8 mouse cellular contexts compared by ENCODE assay signal in the genomic region with DNA sequence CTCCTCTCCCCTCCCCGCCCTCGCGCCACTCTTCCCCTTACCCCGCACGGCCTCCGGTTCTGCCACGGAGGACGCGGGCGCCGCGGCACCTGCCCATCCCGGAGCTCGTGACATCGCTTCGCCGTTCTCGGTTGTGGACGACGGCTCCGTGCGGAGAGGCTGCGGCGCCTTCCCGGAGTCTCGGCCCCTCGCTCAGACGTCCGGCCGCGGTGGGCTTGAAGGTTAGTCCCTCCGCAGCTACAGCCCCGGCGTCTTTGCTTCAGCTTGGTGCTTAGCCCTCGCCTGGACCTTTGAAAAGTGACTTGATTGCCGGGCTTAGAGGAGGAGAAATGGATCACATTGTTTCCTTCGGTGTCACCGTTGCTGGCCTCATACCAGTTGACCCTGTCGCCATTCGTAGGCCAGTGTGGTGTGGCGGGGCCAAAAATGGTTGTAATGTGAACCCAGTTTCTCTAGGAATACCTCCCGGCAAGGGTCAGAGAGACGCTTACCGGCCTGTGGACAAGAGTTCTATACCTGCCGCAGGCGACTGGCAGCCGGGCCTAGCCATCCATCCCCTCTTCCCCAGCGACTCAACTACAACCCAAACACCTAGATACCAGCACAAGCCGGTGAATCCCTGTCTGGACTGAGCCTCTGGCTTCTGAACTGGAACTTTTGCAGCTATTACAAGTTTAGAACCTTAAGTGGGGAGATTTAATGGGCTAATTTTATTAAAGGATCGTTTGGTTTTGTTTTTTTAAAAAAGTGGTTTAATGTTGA. TPM values are rescaled to one million over a fixed set of nuclear protein-coding genes. Genes with fewer than 3 reads are reported as not detected.
DNase-seq lines count a peak whose midpoint lies in the region; ATAC-seq and TF ChIP-seq lines count a peak whose summit lies in the region.

No protein-coding gene starts in this region.

- peak overlapping the region; percentile 98 for H3K27ac ChIP-seq in kidney, embryonic 15.5 days
- H3K27ac ChIP-seq in embryonic facial prominence, embryonic 15.5 days (replicated peaks), result peak overlapping the region; percentile 96
- peak overlapping the region; percentile 95 for H3K27ac ChIP-seq in hindbrain, embryonic 11.5 days (ENCODE audit: low read depth, low read length)
- peak overlapping the region; percentile 97 for H3K27ac ChIP-seq in liver, embryonic 14.5 days
- H3K27ac ChIP-seq in olfactory bulb, adult 2 months (ENCODE audit: insufficient read depth, low read depth, low read length), result no peak overlapping the region

- no peak for DNase-seq in kidney, adult 9 months
- DNase-seq in Muller cell, postnatal 12 days (ENCODE audit: inconsistent ontology term), result peak; percentile 57
- peak; percentile 70 for DNase-seq in hindbrain, embryonic 11.5 days (ENCODE audit: low spot score)
- peak in 1 of 3 experiments; percentile 63 for DNase-seq in liver, embryonic 14.5 days (ENCODE audit: low read depth in 3 of 3, low spot score in 3 of 3)
- DNase-seq in layer of hippocampus, adult 9-10 months (ENCODE audit: low spot score), result no peak

- WGBS in kidney, embryonic 15.5 days, result under 1% methylated on average over 50 of the region's 50 CpGs
- under 1% methylated on average over 50 of the region's 50 CpGs for whole genome bisulfite sequencing in embryonic facial prominence, embryonic 15.5 days
- under 1% methylated on average over 48 of the region's 50 CpGs for WGBS in hindbrain, embryonic 11.5 days
- under 1% methylated on average over 50 of the region's 50 CpGs for WGBS in liver, embryonic 14.5 days (ENCODE audit: insufficient replicate concordance)
- WGBS in olfactory bulb, adult 2 months, result under 1% methylated on average over 50 of the region's 50 CpGs

- no peaks in the 10 kb centered on the region for H3K9me3 ChIP-seq in kidney, embryonic 15.5 days (replicated peaks)
- H3K9me3 ChIP-seq in embryonic facial prominence, embryonic 15.5 days (replicated peaks), result no peaks in the 10 kb centered on the region
- H3K9me3 ChIP-seq in hindbrain, embryonic 11.5 days (ENCODE audit: control insufficient read depth, low read length), result no peaks in the 10 kb centered on the region
- no peaks in the 10 kb centered on the region for H3K9me3 ChIP-seq in liver, embryonic 14.5 days (ENCODE audit: control insufficient read depth, low read length)

- H3K9ac ChIP-seq in kidney, embryonic 15.5 days, result peak overlapping the region; percentile 93
- H3K9ac ChIP-seq in embryonic facial prominence, embryonic 15.5 days, result peak overlapping the region; percentile 79
- H3K9ac ChIP-seq in hindbrain, embryonic 11.5 days (ENCODE audit: low read depth, low read length), result peak overlapping the region; percentile 99
- peak overlapping the region; percentile 99 for H3K9ac ChIP-seq in liver, embryonic 14.5 days (replicated peaks)

- no peak for TF ChIP-seq POLR2A in olfactory bulb, adult 2 months (IDR thresholded peaks at IDR 0.05; ENCODE audit: insufficient read depth, low read depth, low read length)

- no peaks in the 10 kb centered on the region for H3K27me3 ChIP-seq in kidney, embryonic 15.5 days
- no peaks in the 10 kb centered on the region for H3K27me3 ChIP-seq in embryonic facial prominence, embryonic 15.5 days
- no peaks in the 10 kb centered on the region for H3K27me3 ChIP-seq in hindbrain, embryonic 11.5 days (ENCODE audit: control insufficient read depth, insufficient read depth, low read length)
- no peaks in the 10 kb centered on the region for H3K27me3 ChIP-seq in liver, embryonic 14.5 days (ENCODE audit: control insufficient read depth, insufficient read depth, low read length)

- H3K4me1 ChIP-seq in kidney, embryonic 15.5 days, result peaks cover 22% of the 10 kb centered on the region
- peaks cover 25% of the 10 kb centered on the region for H3K4me1 ChIP-seq in embryonic facial prominence, embryonic 15.5 days
- peaks cover 4% of the 10 kb centered on the region; the same call in 1 of the 2 replicates for H3K4me1 ChIP-seq in hindbrain, embryonic 11.5 days (replicated peaks; ENCODE audit: control insufficient read depth, insufficient read depth, low read length)
- H3K4me1 ChIP-seq in liver, embryonic 14.5 days (replicated peaks; ENCODE audit: control insufficient read depth in 2 of 2, insufficient read depth in 2 of 2, low read length in 1 of 2), result peaks cover 14 to 16% of the 10 kb centered on the region in 2 experiments
- H3K4me1 ChIP-seq in olfactory bulb, adult 2 months (ENCODE audit: control insufficient read depth, insufficient read depth, low read length), result peaks cover 7% of the 10 kb centered on the region

- peak overlapping the region; percentile 71 for H3K4me2 ChIP-seq in kidney, embryonic 15.5 days
- H3K4me2 ChIP-seq in embryonic facial prominence, embryonic 15.5 days (replicated peaks), result peak overlapping the region; percentile 76
- peak overlapping the region; percentile 78 for H3K4me2 ChIP-seq in hindbrain, embryonic 11.5 days (replicated peaks; ENCODE audit: low read depth, low read length)
- H3K4me2 ChIP-seq in liver, embryonic 14.5 days (ENCODE audit: low read depth), result peak overlapping the region; percentile 98

- H3K4me3 ChIP-seq in kidney, embryonic 15.5 days (replicated peaks), result peak overlapping the region; percentile 94
- H3K4me3 ChIP-seq in embryonic facial prominence, embryonic 15.5 days (replicated peaks), result peak overlapping the region; percentile 72
- H3K4me3 ChIP-seq in hindbrain, embryonic 11.5 days (ENCODE audit: low read depth, low read length), result peak overlapping the region; percentile 89
- H3K4me3 ChIP-seq in liver, embryonic 14.5 days (ENCODE audit: insufficient read depth in 1 of 2, low read depth in 2 of 2, low read length in 2 of 2), result peak overlapping the region; percentile 95 to 97
- H3K4me3 ChIP-seq in olfactory bulb, adult 2 months (ENCODE audit: insufficient read depth, low read depth, low read length), result peak overlapping the region; percentile 93

- ATAC-seq in kidney, embryonic 15.5 days (replicated peaks; ENCODE audit: low FRiP score), result peak; percentile 19
- ATAC-seq in embryonic facial prominence, embryonic 15.5 days (ENCODE audit: insufficient number of reproducible peaks, low FRiP score, low TSS enrichment, low read depth), result peak; percentile 2; the same call in 1 of the 2 replicates
- ATAC-seq in hindbrain, embryonic 11.5 days (ENCODE audit: low FRiP score), result no peak
- peak; percentile 21 for ATAC-seq in liver, embryonic 14.5 days (ENCODE audit: insufficient read depth)

- peak; percentile 45 for TF ChIP-seq EP300 in liver, embryonic 14.5 days (IDR thresholded peaks at IDR 0.05; ENCODE audit: low read depth)

- no peak for TF ChIP-seq CTCF in liver, embryonic 14.5 days (IDR thresholded peaks at IDR 0.05; ENCODE audit: low read depth)
- no peak for TF ChIP-seq CTCF in olfactory bulb, adult 2 months (IDR thresholded peaks at IDR 0.05; ENCODE audit: insufficient read depth, low read depth, low read length)

- H3K36me3 ChIP-seq in kidney, embryonic 15.5 days, result peaks cover 71% of the 10 kb centered on the region
- peaks cover 63% of the 10 kb centered on the region for H3K36me3 ChIP-seq in embryonic facial prominence, embryonic 15.5 days
- peaks cover 15% of the 10 kb centered on the region for H3K36me3 ChIP-seq in hindbrain, embryonic 11.5 days (ENCODE audit: control insufficient read depth, insufficient read depth, low read length)
- peaks cover 80% of the 10 kb centered on the region for H3K36me3 ChIP-seq in liver, embryonic 14.5 days (replicated peaks; ENCODE audit: control insufficient read depth, insufficient read depth, low read depth)

RNA-seq across cellular contexts. Expression of a gene that starts 1.0 kb away (rescaled TPM):
- 390 and 426 TPM in 2 replicates for polyA plus RNA-seq in kidney, embryonic 15.5 days (2015; fragmentation: Nextera tagmentation; extraction: Ambion mirVana)
- 288 and 326 TPM in 2 replicates for polyA plus RNA-seq in embryonic facial prominence, embryonic 15.5 days (2015; fragmentation: Nextera tagmentation; extraction: Ambion mirVana)
- polyA plus RNA-seq in hindbrain, embryonic 11.5 days (2014; fragmentation: Nextera tagmentation; extraction: Ambion mirVana), result 340 and 346 TPM in 2 replicates
- polyA plus RNA-seq in liver, embryonic 14.5 days (2012; rRNA removed), result 177 and 217 TPM in 2 replicates
- 168 and 190 TPM in 2 replicates for polyA plus RNA-seq in liver, embryonic 14.5 days (2014; fragmentation: Nextera tagmentation; extraction: Ambion mirVana)
- not detected in 2 replicates for polyA plus RNA-seq in olfactory bulb, adult 2 months (2012; ENCODE audit: insufficient read depth, insufficient read length, low replicate concordance, missing spikeins)

RNA-seq across cellular contexts. Expression of a gene that starts 8.5 kb away (rescaled TPM):
- 126 and 145 TPM in 2 replicates for polyA plus RNA-seq in kidney, embryonic 15.5 days (2015; fragmentation: Nextera tagmentation; extraction: Ambion mirVana)
- 93.0 and 99.4 TPM in 2 replicates for polyA plus RNA-seq in embryonic facial prominence, embryonic 15.5 days (2015; fragmentation: Nextera tagmentation; extraction: Ambion mirVana)
- 134 and 151 TPM in 2 replicates for polyA plus RNA-seq in hindbrain, embryonic 11.5 days (2014; fragmentation: Nextera tagmentation; extraction: Ambion mirVana)
- polyA plus RNA-seq in liver, embryonic 14.5 days (2012; rRNA removed), result 837 and 876 TPM in 2 replicates
- 1,376 and 1,452 TPM in 2 replicates for polyA plus RNA-seq in liver, embryonic 14.5 days (2014; fragmentation: Nextera tagmentation; extraction: Ambion mirVana)
- not detected in 2 replicates for polyA plus RNA-seq in olfactory bulb, adult 2 months (2012; ENCODE audit: insufficient read depth, insufficient read length, low replicate concordance, missing spikeins)

RNA-seq across cellular contexts. Expression of a gene that starts 9.7 kb away (rescaled TPM):
- 41.7 and 46.7 TPM in 2 replicates for polyA plus RNA-seq in kidney, embryonic 15.5 days (2015; fragmentation: Nextera tagmentation; extraction: Ambion mirVana)
- polyA plus RNA-seq in embryonic facial prominence, embryonic 15.5 days (2015; fragmentation: Nextera tagmentation; extraction: Ambion mirVana), result 31.4 and 37.2 TPM in 2 replicates
- 47.7 and 51.6 TPM in 2 replicates for polyA plus RNA-seq in hindbrain, embryonic 11.5 days (2014; fragmentation: Nextera tagmentation; extraction: Ambion mirVana)
- 16.4 and 19.5 TPM in 2 replicates for polyA plus RNA-seq in liver, embryonic 14.5 days (2012; rRNA removed)
- polyA plus RNA-seq in liver, embryonic 14.5 days (2014; fragmentation: Nextera tagmentation; extraction: Ambion mirVana), result 18.8 and 20.2 TPM in 2 replicates
- 150 TPM in 1 of 2 replicates, not detected in the other for polyA plus RNA-seq in olfactory bulb, adult 2 months (2012; ENCODE audit: insufficient read depth, insufficient read length, low replicate concordance, missing spikeins)

RNA-seq across cellular contexts. Expression of a gene that starts 15.4 kb away (rescaled TPM):
- polyA plus RNA-seq in kidney, embryonic 15.5 days (2015; fragmentation: Nextera tagmentation; extraction: Ambion mirVana), result 6.6 and 8.8 TPM in 2 replicates
- 9.1 and 10.3 TPM in 2 replicates for polyA plus RNA-seq in embryonic facial prominence, embryonic 15.5 days (2015; fragmentation: Nextera tagmentation; extraction: Ambion mirVana)
- polyA plus RNA-seq in hindbrain, embryonic 11.5 days (2014; fragmentation: Nextera tagmentation; extraction: Ambion mirVana), result 10.1 and 11.4 TPM in 2 replicates
- 13.0 and 17.3 TPM in 2 replicates for polyA plus RNA-seq in liver, embryonic 14.5 days (2012; rRNA removed)
- 7.4 and 8.9 TPM in 2 replicates for polyA plus RNA-seq in liver, embryonic 14.5 days (2014; fragmentation: Nextera tagmentation; extraction: Ambion mirVana)
- polyA plus RNA-seq in olfactory bulb, adult 2 months (2012; ENCODE audit: insufficient read depth, insufficient read length, low replicate concordance, missing spikeins), result not detected in 2 replicates

RNA-seq across cellular contexts. Expression of a gene that starts 26.0 kb away (rescaled TPM):
- polyA plus RNA-seq in kidney, embryonic 15.5 days (2015; fragmentation: Nextera tagmentation; extraction: Ambion mirVana), result 30.4 and 32.9 TPM in 2 replicates
- 25.0 and 30.3 TPM in 2 replicates for polyA plus RNA-seq in embryonic facial prominence, embryonic 15.5 days (2015; fragmentation: Nextera tagmentation; extraction: Ambion mirVana)
- 23.4 and 31.5 TPM in 2 replicates for polyA plus RNA-seq in hindbrain, embryonic 11.5 days (2014; fragmentation: Nextera tagmentation; extraction: Ambion mirVana)
- 9.4 and 9.7 TPM in 2 replicates for polyA plus RNA-seq in liver, embryonic 14.5 days (2012; rRNA removed)
- polyA plus RNA-seq in liver, embryonic 14.5 days (2014; fragmentation: Nextera tagmentation; extraction: Ambion mirVana), result 11.5 and 12.0 TPM in 2 replicates
- polyA plus RNA-seq in olfactory bulb, adult 2 months (2012; ENCODE audit: insufficient read depth, insufficient read length, low replicate concordance, missing spikeins), result not detected in 2 replicates

Comparison
In these comparisons a context has a peak if more than half of its experiments do, and no peak if none do; other contexts are left out.
1. DNase-seq: peak in Muller cell, postnatal 12 days (single experiment) and hindbrain, embryonic 11.5 days (single experiment); none in kidney, adult 9 months (single experiment) and layer of hippocampus, adult 9-10 months (single experiment).
2. RNA of a gene that starts 8.5 kb away (polyA plus RNA-seq): 837 to 1,452 TPM in liver, embryonic 14.5 days, 126 to 145 TPM in kidney, embryonic 15.5 days, 134 to 151 TPM in hindbrain, embryonic 11.5 days and 93.0 to 99.4 TPM in embryonic facial prominence, embryonic 15.5 days; not detected in olfactory bulb, adult 2 months; every median in the first group is over 10 times any median in the second.
3. Peak in every context shown above with its lines, with median percentiles within 50 percentile points of each other: H3K4me2 ChIP-seq, H3K4me3 ChIP-seq and H3K9ac ChIP-seq.